Mouse (Mus musculus) MEL (cell line): ENCODE measurements at regions not wholly inside any gene's neighbourhood (a gene's known extent, or its start where the extent isn't known, plus 50 kb on each side); places are given as distances from the start of the nearest gene placed in this dataset.

Experiments used
- CTCF ChIP-seq, 3 experiments: IDR thresholded peaks in 2 of 3; conservative IDR thresholded peaks in 1 of 3; 2 replicates each; pipeline ENCODE4 v1.5.1; 2011 to 2012; ENCODE audit warnings: low read length in 3 of 3, low read depth in 2 of 3, mild to moderate bottlenecking in 2 of 3, improper control_type of control experiment in 1 of 3, inconsistent platforms in 1 of 3, mixed read lengths in 1 of 3, moderate library complexity in 1 of 3; ENCODE audit not compliant: control insufficient read depth in 1 of 3, insufficient read depth in 1 of 3, poor library complexity in 1 of 3, severe bottlenecking in 1 of 3
- EP300 ChIP-seq, 2 experiments: IDR thresholded peaks; 2 replicates each; pipeline ENCODE4 v1.6.1; 2011; ENCODE audit warnings: improper control_type of control experiment in 2 of 2, low read length in 2 of 2, low read depth in 1 of 2, mild to moderate bottlenecking in 1 of 2
- MAX ChIP-seq: IDR thresholded peaks from 2 replicates; pipeline ENCODE4 v1.6.1; 2011; ENCODE audit warnings: low read length, improper control_type of control experiment
- ZNF384 ChIP-seq: IDR thresholded peaks from 2 replicates; pipeline ENCODE4 v1.6.1; 2012; ENCODE audit warnings: low read depth, mild to moderate bottlenecking, inconsistent platforms, low read length, improper control_type of control experiment

GRCm38 (mm10) chr12:93063864-93064263 is 1214.9 kb upstream of the Sel1l start:
- TF ChIP-seq CTCF (IDR thresholded peaks at IDR 0.05 in 2 of 3, conservative IDR thresholded peaks at IDR 0.05 in 1 of 3; ENCODE audit: control insufficient read depth in 1 of 3, insufficient read depth in 1 of 3, low read depth in 2 of 3, low read length in 3 of 3, poor library complexity in 1 of 3, severe bottlenecking in 1 of 3), result no peak
- no peak for TF ChIP-seq EP300 (IDR thresholded peaks at IDR 0.05; ENCODE audit: low read depth in 1 of 2, low read length in 2 of 2)
- no peak for TF ChIP-seq MAX
- no peak for TF ChIP-seq ZNF384
